Mouse (Mus musculus) adrenal gland, adult 10 weeks (tissue): Measurements from ENCODE around the gene Grifin. TPM values are rescaled to one million over a fixed set of nuclear protein-coding genes. Genes with fewer than 3 reads are reported as not detected.

Experiments
- polyA plus RNA-seq: library from polyadenylated mRNA; stranded (reverse); fragments of 350-450 nt; fragmentation: Illumina TruSeq; extraction: RNeasy Lipid Tissue Mini Kit (QIAGEN cat#74804); gene quantifications from one replicate; pipeline ENCODE4 v1.2.3, GENCODE M21; 2014; ENCODE audit warnings: low read depth, low replicate concordance

The Grifin gene
- not detected for polyA plus RNA-seq

DNA sequence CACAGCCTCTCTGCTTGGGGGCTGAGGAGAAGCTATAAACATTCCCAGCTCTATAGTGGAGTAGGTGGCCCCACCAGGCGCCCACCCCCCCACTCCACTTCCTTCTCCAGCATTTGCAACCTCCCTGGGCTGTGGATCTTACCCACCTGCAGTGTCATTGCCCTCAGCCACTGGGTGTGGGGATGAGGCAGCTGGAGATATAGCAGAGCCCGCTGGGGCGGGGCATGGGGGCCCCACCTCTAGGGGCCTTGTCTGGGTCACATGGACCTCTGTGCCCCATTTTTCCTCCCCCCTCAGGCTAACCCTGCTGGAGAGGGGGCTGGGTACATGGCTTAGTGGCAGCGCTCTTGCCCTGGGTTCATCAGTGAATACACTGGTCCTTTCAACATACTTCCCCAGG is at the start of gene Grifin:
Gene Grifin, minus strand, starts transcription at position 176 of the 400 bp plus-strand sequence.

DNA sequence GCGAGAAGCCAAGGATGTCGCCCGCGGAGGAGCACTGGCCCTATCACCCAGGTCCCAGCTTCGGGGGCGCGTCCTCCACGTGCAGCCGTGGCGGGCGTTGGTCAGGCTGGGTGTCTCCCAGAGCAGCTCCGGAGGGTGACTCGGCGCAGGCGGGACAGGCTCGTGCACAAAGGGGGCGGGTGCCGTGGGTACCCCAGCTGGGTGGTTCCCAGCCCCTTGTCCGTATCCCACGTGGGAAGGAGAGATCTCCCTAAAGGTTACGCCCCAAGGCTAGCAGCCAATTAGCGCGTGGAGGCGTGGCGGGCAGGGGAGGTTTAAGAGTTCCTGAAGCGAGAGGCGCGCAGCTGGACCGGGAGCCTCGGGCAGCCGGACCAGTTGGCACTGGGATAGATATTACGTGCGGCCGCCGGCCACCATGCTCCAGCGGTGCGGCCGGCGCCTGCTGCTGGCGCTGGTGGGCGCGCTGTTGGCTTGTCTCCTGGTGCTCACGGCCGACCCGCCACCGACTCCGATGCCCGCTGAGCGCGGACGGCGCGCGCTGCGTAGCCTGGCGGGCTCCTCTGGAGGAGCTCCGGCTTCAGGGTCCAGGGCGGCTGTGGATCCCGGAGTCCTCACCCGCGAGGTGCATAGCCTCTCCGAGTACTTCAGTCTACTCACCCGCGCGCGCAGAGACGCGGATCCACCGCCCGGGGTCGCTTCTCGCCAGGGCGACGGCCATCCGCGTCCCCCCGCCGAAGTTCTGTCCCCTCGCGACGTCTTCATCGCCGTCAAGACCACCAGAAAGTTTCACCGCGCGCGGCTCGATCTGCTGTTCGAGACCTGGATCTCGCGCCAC is 42.3 kb upstream of the Grifin start, which contains the start of gene Lfng:
Gene Lfng, plus strand, starts transcription at position 320 of the 835 bp plus-strand sequence.

Other genes with a start within 250 kb of the Grifin start
- not detected for gene Mad1l1, start 243.5 kb downstream of the Grifin start, polyA plus RNA-seq
- gene Nudt1, start 243.4 kb downstream of the Grifin start, polyA plus RNA-seq, result 0.70 TPM
- gene Mrm2, start 233.2 kb downstream of the Grifin start, polyA plus RNA-seq, result 1.2 TPM
- not detected for gene Snx8, start 175.8 kb downstream of the Grifin start, polyA plus RNA-seq
- 47.2 TPM for gene Eif3b, start 145.7 kb downstream of the Grifin start, polyA plus RNA-seq
- not detected for gene Gm4869, start 119.4 kb downstream of the Grifin start, polyA plus RNA-seq
- gene Chst12, start 59.5 kb downstream of the Grifin start, polyA plus RNA-seq, result not detected
- gene Lfng, start 42.2 kb upstream of the Grifin start, polyA plus RNA-seq, result 1.6 TPM
- gene Ttyh3, start 84.0 kb upstream of the Grifin start, polyA plus RNA-seq, result 4.8 TPM
- gene Iqce, start 137.3 kb upstream of the Grifin start, polyA plus RNA-seq, result 11.0 TPM
- 2.9 TPM for gene Brat1, start 139.9 kb upstream of the Grifin start, polyA plus RNA-seq
- not detected for gene Amz1, start 159.1 kb upstream of the Grifin start, polyA plus RNA-seq